Mouse (Mus musculus): Measurements from ENCODE around the gene Mptx1.
"Not testable (repeated sequence)": the region's sequence is repeated elsewhere in the genome, so short reads cannot be mapped to it uniquely, and the experiment has no call there.

The Mptx1 gene

DNA sequence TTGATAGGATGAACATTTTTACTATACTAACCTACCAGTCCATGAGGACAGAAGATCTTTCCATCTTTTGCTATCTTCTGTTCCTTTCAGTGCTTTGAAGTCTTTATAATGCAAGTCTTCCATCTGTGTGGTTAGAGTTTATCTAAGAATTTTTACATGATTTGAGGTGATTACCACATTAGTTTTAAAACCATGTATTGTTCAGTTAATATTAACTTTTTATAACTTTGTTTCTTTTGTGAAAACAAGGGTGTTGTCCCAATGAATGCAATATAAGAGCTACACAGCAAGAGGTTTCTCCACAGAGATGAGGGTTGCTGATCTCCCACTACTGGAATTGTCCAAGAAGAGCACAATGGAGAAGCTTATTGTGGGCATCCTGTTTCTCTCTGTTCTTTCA, at the start of gene Mptx1:
Gene Mptx1, plus strand, starts transcription at position 301 of the 400 bp plus-strand sequence.
- in situ Hi-C loops (cut with MboI, MseI): no loop called here

- in situ Hi-C loops (cut with MboI, MseI): no loop called here
These were observed 27.2 kb upstream of the Mptx1 start for GRCm38 (mm10) chr1:174303162-174303561.

- in situ Hi-C loops (cut with MboI, MseI): no loop called here
These were observed 13.0 kb upstream of the Mptx1 start for GRCm38 (mm10) chr1:174317308-174317707.

DNA sequence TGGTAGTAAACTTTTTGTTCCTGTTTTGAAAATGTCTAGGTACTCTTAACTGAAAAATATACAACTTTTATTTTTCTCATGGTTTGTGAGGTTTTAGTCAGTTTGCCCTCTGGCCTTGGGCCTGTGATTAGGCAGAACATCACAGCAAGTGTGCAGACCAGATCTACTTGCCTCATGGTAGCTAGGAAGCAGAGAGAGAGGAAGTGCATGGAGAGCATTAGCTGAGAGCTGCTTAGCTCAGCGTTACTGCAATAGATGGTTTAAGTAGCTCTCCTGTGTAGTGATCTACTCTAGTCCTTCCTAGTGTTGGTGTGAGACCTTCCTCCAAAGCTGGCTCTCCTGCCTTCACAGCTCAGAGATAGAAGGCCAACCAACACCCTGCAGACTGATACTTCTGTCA, 23.3 kb downstream of the Mptx1 start:
- in situ Hi-C loops (cut with MboI, MseI): not testable (repeated sequence)

DNA sequence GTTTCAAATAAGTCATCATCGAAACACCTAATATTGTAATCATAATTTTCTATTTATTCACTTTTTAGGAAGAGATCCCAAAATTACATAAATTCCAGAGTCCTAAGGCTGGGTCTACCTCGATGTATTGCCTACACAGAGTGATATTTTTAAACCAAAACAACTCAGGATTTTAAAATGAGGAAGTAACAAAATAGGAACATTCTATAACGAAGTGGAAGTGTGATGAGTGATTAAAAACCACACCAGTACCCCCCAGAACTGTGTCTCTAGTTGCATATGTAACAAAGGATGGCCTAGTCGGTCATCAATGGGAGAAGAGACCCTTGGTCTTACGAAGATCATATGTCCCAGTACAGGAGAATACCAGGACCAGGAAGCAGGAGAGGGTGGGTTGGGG, 24.3 kb downstream of the Mptx1 start:
- in situ Hi-C loops (cut with MboI, MseI): no loop called here

DNA sequence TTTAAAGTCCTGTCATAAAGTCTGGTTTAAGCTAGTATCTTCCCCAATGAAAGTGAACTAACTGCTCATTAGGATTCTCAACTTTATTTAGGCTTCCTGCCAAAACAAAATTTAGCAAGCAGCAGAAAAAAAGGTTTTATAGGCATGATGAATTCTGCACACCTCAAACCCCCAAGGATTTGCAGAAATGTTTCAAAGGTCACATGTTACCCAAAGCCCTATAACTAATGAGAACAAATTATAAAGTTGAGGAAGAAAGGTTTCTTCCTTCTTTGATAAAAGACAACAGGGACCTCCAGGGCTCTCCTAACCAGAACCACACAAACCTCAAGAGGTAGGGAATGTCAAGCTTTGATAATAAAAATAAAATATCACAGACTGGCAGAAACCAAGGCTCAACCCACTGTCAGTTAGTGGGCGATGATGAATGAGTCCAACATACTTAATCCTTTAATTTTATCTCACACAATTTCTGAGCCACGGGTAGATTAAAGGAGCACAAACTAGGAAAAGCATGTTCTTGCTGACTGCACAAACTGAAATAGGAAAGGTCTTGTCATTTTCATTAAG, 34.6 kb downstream of the Mptx1 start, which contains the start of gene Olfr417:
Gene Olfr417, plus strand, starts transcription at position 241 of the 570 bp plus-strand sequence.
- in situ Hi-C loops (cut with MboI, MseI): no loop called here

DNA sequence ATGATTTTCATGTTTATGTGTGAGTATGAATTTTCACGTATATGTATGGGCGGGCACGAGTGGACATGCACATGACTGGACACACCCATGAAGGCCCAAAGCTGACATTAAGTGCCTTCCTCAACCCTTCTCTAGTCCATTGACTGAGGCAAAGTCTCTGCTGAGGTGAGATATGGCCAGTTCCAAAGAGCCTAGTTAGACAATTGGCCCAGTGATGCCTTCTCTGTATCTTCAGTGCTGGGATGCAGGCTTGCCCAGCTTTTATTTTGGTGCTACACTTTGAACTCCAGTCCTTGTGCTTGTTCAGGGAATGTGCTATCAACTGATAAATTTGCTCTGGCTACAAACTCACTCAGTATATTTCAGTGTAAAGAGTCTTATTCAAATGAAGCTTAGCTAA, 43.5 kb downstream of the Mptx1 start:
- in situ Hi-C loops (cut with MboI, MseI): no loop called here
